Mouse (Mus musculus): ENCODE measurements around the gene Osbpl2. TPM values are rescaled to one million over a fixed set of nuclear protein-coding genes. Genes with fewer than 3 reads are reported as not detected.

Osbpl2 gene
- polyA plus RNA-seq, 1 experiment from 2014 or later: 37.4 TPM

DNA sequence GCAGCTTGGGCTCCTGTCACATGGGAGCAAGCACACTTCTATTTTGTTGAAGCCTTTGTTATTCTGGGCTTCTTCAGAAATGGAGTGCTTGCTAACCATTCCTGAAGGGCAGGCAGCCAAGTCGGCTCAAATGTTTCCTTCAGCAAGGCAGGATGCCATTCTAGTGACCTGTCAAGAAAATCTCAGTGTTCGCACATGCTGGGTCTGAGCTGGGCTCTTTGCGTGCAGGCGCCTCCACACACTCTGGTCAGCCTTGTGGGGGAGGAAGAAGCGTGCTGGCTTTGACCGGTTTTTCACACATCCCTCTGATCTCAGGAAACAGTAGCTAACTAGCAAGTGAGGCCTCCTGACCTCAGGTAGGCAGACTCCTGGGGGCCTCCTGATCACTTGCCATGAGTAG is 3.8 kb upstream of the Osbpl2 start:
- H3K4me1 ChIP-seq (ENCODE audit: control insufficient read depth, insufficient read depth, low read length): peaks cover 8% of the 10 kb centered on the region; the same call in 1 of the 2 replicates
- no peaks in the 10 kb centered on the region for H3K36me3 ChIP-seq (ENCODE audit: control insufficient read depth, insufficient read depth, low read length)
- H3K27me3 ChIP-seq (replicated peaks; ENCODE audit: control insufficient read depth, insufficient read depth, low read length): no peaks in the 10 kb centered on the region
- DNase-seq (ENCODE audit: low spot score): peak; percentile 57
- no peak overlapping the region for H3K4me3 ChIP-seq (ENCODE audit: low read depth, low read length)
- 0 out of 2 replicates have a peak overlapping the region, but pooled peaks have one; percentile 19 for H3K9ac ChIP-seq (ENCODE audit: low read depth, low read length)
- 40% methylated on average over 6 of the region's 6 CpGs for whole genome bisulfite sequencing
- H3K4me2 ChIP-seq (ENCODE audit: low read depth, low read length): no peak overlapping the region
- ATAC-seq (ENCODE audit: low read depth): no peak
- no peak overlapping the region for H3K27ac ChIP-seq (replicated peaks; ENCODE audit: low read depth, low read length)
- H3K9me3 ChIP-seq (ENCODE audit: control insufficient read depth, low read length): no peaks in the 10 kb centered on the region

DNA sequence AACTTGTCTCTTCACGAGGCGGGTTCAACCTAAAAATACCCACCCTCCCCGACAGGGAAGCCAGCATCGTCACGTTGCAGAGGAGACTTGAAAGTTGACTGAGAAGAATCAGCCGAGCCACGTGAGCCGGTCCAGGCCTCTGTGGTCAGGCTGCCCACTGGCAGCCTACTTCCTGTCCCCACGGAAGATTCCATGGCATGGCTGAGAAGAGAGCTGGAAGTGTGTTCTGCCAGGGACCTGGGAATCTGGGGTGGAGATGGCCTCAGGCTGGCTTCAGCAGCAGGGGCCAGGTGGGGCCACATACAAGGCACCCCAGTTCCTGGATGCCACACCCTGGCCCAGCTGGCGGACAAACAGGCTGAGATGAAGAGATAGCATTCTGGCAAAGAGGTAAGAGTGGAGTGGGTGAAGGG is 3.0 kb upstream of the Osbpl2 start:
- H3K4me2 ChIP-seq (ENCODE audit: low read depth, low read length): no peak overlapping the region
- H3K36me3 ChIP-seq (ENCODE audit: control insufficient read depth, insufficient read depth, low read length): no peaks in the 10 kb centered on the region
- DNase-seq (ENCODE audit: low spot score) (no peak), ATAC-seq (ENCODE audit: low read depth) (no peak)
- no peak overlapping the region for H3K27ac ChIP-seq (replicated peaks; ENCODE audit: low read depth, low read length)
- 75% methylated on average over 10 of the region's 10 CpGs for WGBS
- no peak overlapping the region for H3K9ac ChIP-seq (ENCODE audit: low read depth, low read length)
- no peaks in the 10 kb centered on the region for H3K9me3 ChIP-seq (ENCODE audit: control insufficient read depth, low read length)
- no peaks in the 10 kb centered on the region for H3K27me3 ChIP-seq (replicated peaks; ENCODE audit: control insufficient read depth, insufficient read depth, low read length)
- peaks cover 9% of the 10 kb centered on the region; the same call in 1 of the 2 replicates for H3K4me1 ChIP-seq (ENCODE audit: control insufficient read depth, insufficient read depth, low read length)
- H3K4me3 ChIP-seq (ENCODE audit: low read depth, low read length): no peak overlapping the region

DNA sequence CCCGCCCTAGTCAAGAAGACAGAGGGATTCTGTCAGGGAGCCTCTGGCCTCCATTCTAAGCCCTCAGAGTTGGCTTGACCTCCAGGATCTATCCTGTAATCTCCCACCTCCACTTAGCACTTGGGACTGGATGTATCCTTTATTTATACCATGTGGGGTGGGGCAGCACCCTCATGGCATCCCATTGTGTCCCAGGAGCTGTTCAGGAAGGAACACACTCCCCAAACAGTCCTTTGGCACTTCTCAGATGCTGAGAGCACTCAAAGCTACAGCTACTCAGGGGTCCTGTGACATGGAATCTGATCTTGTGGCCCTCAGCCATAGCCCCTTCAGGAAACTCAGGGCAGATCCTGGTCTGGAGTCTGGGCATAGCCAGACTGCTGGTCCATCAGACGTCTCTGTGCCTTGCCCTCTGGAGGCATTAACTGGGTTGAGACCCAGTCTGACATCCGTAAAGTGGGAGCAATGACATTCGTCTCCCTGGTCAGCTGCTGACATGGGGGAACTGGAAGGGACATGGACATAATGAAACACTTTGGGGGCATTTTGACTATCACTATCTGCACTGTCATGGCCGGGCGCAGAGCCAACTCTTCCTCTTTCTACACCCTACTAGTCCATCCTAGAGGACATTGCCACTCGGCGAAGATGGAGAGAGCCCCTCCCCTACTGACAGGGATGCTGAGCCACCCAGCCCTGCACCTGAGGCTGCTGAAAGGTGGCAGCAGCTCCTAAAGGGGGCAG is 2.2 kb upstream of the Osbpl2 start:
- ATAC-seq (ENCODE audit: low read depth): no peak
- H3K4me2 ChIP-seq (ENCODE audit: low read depth, low read length): no peak overlapping the region
- 72% methylated on average over 8 of the region's 8 CpGs for WGBS
- H3K4me3 ChIP-seq (ENCODE audit: low read depth, low read length): no peak overlapping the region
- H3K9me3 ChIP-seq (ENCODE audit: control insufficient read depth, low read length): no peaks in the 10 kb centered on the region
- H3K4me1 ChIP-seq (ENCODE audit: control insufficient read depth, insufficient read depth, low read length): peaks cover 9% of the 10 kb centered on the region; the same call in 1 of the 2 replicates
- H3K27ac ChIP-seq (replicated peaks; ENCODE audit: low read depth, low read length): no peak overlapping the region
- DNase-seq (ENCODE audit: low spot score): no peak
- no peaks in the 10 kb centered on the region for H3K27me3 ChIP-seq (replicated peaks; ENCODE audit: control insufficient read depth, insufficient read depth, low read length)
- H3K36me3 ChIP-seq (ENCODE audit: control insufficient read depth, insufficient read depth, low read length): no peaks in the 10 kb centered on the region
- H3K9ac ChIP-seq (ENCODE audit: low read depth, low read length): no peak overlapping the region

DNA sequence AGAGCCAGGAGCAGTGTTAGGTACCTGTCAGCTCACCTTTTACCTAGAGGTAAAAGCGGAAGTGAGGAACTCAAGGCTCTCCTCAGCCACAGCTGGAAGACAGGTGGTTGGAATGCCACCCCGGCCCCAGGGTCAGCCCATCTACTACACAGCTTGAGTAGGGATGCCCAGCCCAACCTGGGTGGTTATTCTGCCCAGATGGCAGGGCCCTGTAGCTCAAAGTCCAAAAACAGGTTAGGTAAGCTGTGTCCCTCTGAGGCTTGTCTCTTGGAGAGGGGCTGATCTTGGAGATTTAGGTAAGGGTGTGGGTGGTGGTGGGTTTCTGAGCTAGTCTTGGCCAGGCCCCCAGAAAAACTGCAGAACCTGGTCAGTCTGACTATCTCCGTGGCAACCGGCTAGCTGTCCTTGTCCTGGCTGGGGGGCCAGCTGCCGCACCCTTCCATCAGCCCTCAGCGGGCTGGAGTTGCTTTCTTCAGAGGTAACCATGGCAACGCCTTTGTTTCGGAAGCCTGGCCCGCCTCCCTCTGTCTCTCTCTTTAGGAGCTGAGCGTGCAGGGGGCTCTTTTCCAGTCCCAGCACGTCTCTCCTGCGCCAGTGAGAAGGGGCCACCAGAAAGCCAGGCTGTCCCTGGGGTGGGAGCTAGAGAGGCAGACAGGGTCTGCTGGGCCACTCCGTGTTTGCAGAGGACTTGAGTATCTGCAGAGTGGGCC is 1.5 kb upstream of the Osbpl2 start:
- ATAC-seq (ENCODE audit: low read depth): no peak
- peaks cover 9% of the 10 kb centered on the region; the same call in 1 of the 2 replicates for H3K4me1 ChIP-seq (ENCODE audit: control insufficient read depth, insufficient read depth, low read length)
- no peak overlapping the region for H3K27ac ChIP-seq (replicated peaks; ENCODE audit: low read depth, low read length)
- no peaks in the 10 kb centered on the region for H3K36me3 ChIP-seq (ENCODE audit: control insufficient read depth, insufficient read depth, low read length)
- peak; percentile 69 for DNase-seq (ENCODE audit: low spot score)
- 0 out of 2 replicates have a peak overlapping the region, but pooled peaks have one; percentile 25 for H3K9ac ChIP-seq (ENCODE audit: low read depth, low read length)
- H3K9me3 ChIP-seq (ENCODE audit: control insufficient read depth, low read length): no peaks in the 10 kb centered on the region
- peak overlapping the region; percentile 26; the same call in 1 of the 2 replicates for H3K4me2 ChIP-seq (ENCODE audit: low read depth, low read length)
- WGBS: 6% methylated on average over 13 of the region's 13 CpGs
- H3K27me3 ChIP-seq (replicated peaks; ENCODE audit: control insufficient read depth, insufficient read depth, low read length): no peaks in the 10 kb centered on the region
- no peak overlapping the region for H3K4me3 ChIP-seq (ENCODE audit: low read depth, low read length)

DNA sequence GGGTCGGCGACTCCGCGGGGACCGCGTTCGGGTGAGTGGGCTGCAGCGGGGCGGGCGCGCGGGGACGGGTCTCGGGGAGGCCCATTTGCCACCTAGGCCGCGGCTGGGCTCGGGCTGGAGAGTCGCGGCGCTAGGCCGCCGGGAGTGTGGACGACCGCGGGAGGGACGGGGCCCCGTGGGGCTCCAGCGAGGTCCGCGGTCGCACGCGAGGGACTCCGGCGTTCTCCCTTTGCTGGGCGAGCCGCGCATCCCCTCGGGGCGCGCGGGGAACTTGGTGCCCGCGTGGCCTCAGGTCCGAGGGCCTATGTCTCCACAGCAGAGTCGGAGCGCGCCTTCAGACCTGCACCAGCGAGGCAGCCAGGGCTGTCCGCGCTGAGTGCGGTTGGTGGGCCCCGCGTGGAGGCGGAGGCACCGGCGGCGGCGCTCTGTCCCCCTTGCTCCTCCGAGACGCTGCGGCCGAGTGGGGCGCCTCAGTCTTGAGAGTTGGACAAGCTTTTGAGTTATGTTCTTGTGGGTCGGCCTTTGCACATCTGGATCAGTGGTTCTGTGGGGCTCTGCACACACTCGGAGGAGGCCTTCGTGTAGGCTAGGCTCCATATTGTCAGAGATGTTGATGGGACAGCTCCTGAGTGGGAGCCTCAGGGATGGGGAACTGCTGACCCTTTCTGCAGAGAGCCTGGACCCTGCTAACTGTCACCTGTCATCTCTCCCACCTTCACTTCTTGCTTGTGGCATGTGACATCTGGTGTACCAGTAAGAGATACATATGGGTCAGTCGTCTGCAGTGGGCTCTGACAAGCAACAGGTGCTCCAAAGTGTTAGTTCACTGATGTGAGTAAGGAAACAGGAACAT is 559 bp downstream of the Osbpl2 start:
- 1% methylated on average over 31 of the region's 68 CpGs for WGBS
- ATAC-seq (ENCODE audit: low read depth): peak; percentile 31
- Histone ChIP-seq H3K9ac (ENCODE audit: low read depth, low read length) (peak overlapping the region; percentile 82), H3K36me3 (ENCODE audit: control insufficient read depth, insufficient read depth, low read length) (no peaks in the 10 kb centered on the region), H3K27ac (replicated peaks; ENCODE audit: low read depth, low read length) (peak overlapping the region; percentile 24), H3K4me1 (ENCODE audit: control insufficient read depth, insufficient read depth, low read length) (peaks cover 9% of the 10 kb centered on the region; the same call in 1 of the 2 replicates), H3K27me3 (replicated peaks; ENCODE audit: control insufficient read depth, insufficient read depth, low read length) (no peaks in the 10 kb centered on the region), H3K4me3 (ENCODE audit: low read depth, low read length) (peak overlapping the region; percentile 78), H3K9me3 (ENCODE audit: control insufficient read depth, low read length) (peaks cover 3% of the 10 kb centered on the region; the same call in 1 of the 2 replicates), H3K4me2 (ENCODE audit: low read depth, low read length) (peak overlapping the region; percentile 74)
- DNase-seq (ENCODE audit: low spot score): peak; percentile 47

DNA sequence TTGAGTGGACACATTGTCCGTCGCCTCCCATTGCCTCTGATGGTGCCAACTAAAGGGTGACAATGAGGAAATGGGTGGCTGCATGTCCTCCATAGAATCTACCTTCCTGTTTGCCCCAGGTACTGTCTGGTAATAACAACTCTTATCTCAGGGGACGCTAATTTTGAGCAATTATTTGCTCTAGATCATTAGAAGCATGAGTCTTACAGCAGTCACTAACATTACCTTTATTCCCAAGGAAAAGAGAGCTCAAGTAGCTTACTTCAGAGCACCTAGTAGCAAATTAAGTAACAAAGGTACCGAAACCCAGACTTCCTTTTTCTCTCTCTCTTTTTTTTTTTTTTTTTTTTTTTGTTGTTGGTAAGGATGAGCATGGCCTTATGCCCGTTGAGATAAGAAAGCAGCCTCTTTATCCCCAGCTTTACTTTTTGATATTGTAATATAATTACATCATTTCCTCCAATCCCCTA is 1.2 kb downstream of the Osbpl2 start:
- Histone ChIP-seq H3K4me1 (ENCODE audit: control insufficient read depth, insufficient read depth, low read length) (peaks cover 9% of the 10 kb centered on the region; the same call in 1 of the 2 replicates), H3K27me3 (replicated peaks; ENCODE audit: control insufficient read depth, insufficient read depth, low read length) (no peaks in the 10 kb centered on the region), H3K4me3 (ENCODE audit: low read depth, low read length) (peak overlapping the region; percentile 78), H3K9ac (ENCODE audit: low read depth, low read length) (peak overlapping the region; percentile 82), H3K27ac (replicated peaks; ENCODE audit: low read depth, low read length) (no peak overlapping the region), H3K4me2 (ENCODE audit: low read depth, low read length) (peak overlapping the region; percentile 74), H3K36me3 (ENCODE audit: control insufficient read depth, insufficient read depth, low read length) (no peaks in the 10 kb centered on the region), H3K9me3 (ENCODE audit: control insufficient read depth, low read length) (peaks cover 3% of the 10 kb centered on the region; the same call in 1 of the 2 replicates)
- ATAC-seq (ENCODE audit: low read depth): no peak
- no peak for DNase-seq (ENCODE audit: low spot score)
- WGBS: 63% methylated on average over 5 of the region's 5 CpGs

DNA sequence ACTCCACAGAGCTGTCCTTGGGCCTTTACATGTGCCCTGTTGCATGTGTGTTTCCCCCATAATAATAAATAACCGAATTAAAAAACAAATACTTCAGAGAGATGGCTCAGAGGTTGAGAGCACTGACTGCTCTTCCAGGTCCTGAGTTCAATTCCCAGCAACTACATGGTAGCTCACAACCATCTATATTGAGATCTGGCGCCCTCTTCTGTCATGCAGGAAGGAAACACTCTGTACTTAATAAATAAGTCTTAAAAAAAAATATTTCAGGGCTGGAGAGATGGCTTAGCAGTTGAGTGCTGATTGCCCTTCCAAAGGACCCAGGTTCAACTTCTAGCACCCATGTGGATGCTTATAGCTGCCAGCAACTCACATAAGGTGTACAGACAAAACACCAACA is 5.1 kb downstream of the Osbpl2 start:
- 85% methylated on average over 2 of the region's 2 CpGs for WGBS
- ATAC-seq (ENCODE audit: low read depth): no peak

DNA sequence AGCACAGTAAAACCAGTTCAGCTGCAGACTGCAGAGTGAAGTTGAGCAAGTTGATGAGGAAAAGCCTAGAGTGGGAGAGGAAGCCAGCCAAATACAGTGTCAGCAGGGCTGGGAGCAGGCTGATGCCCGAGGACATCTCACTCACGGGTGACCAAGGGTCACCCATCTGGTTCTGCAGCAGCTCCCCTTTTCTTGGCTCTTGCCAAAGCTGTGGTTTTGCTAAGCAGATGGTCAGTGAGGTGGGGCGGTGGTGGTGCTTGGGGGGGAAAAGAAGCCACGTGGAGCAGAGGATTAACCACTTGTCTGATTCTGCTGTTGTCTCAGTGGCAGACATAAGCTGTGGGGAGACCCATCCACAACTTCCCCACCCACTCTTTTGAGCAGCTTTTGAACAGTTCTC is 7.1 kb downstream of the Osbpl2 start:
- DNase-seq (ENCODE audit: low spot score): peak; percentile 43
- Histone ChIP-seq H3K36me3 (ENCODE audit: control insufficient read depth, insufficient read depth, low read length) (no peaks in the 10 kb centered on the region), H3K4me1 (ENCODE audit: control insufficient read depth, insufficient read depth, low read length) (0 out of 2 replicates have a peak, but pooled peaks cover 9% of the 10 kb centered on the region), H3K9ac (ENCODE audit: low read depth, low read length) (peak overlapping the region; percentile 31; the same call in 1 of the 2 replicates), H3K9me3 (ENCODE audit: control insufficient read depth, low read length) (peaks cover 3% of the 10 kb centered on the region; the same call in 1 of the 2 replicates), H3K4me2 (ENCODE audit: low read depth, low read length) (no peak overlapping the region), H3K27ac (replicated peaks; ENCODE audit: low read depth, low read length) (0 out of 2 replicates have a peak overlapping the region, but pooled peaks have one; percentile 39), H3K4me3 (ENCODE audit: low read depth, low read length) (no peak overlapping the region), H3K27me3 (replicated peaks; ENCODE audit: control insufficient read depth, insufficient read depth, low read length) (no peaks in the 10 kb centered on the region)
- ATAC-seq (ENCODE audit: low read depth): no peak
- WGBS: 9% methylated on average over 4 of the region's 4 CpGs

More for the DNA sequence above, 5.1 kb downstream of the Osbpl2 start:
- H3K36me3 ChIP-seq (ENCODE audit: control insufficient read depth, insufficient read depth, low read length): no peaks in the 10 kb centered on the region
- H3K27ac ChIP-seq (replicated peaks; ENCODE audit: low read depth, low read length): no peak overlapping the region
- no peak overlapping the region for H3K4me3 ChIP-seq (ENCODE audit: low read depth, low read length)
- 0 out of 2 replicates have a peak, but pooled peaks cover 15% of the 10 kb centered on the region for H3K4me1 ChIP-seq (ENCODE audit: control insufficient read depth, insufficient read depth, low read length)
- no peaks in the 10 kb centered on the region for H3K27me3 ChIP-seq (replicated peaks; ENCODE audit: control insufficient read depth, insufficient read depth, low read length)
- peaks cover 3% of the 10 kb centered on the region; the same call in 1 of the 2 replicates for H3K9me3 ChIP-seq (ENCODE audit: control insufficient read depth, low read length)
- H3K4me2 ChIP-seq (ENCODE audit: low read depth, low read length): no peak overlapping the region
- no peak for DNase-seq (ENCODE audit: low spot score)
- H3K9ac ChIP-seq (ENCODE audit: low read depth, low read length): no peak overlapping the region
